Mouse (Mus musculus) neural tube, embryonic 15.5 days (tissue): ENCODE data around the gene Trat1. TPM values are rescaled to one million over a fixed set of nuclear protein-coding genes. Genes with fewer than 3 reads are reported as not detected.

ENCODE experiments used
- ATAC-seq: fragments of 200-750 bp; cut with Nextera tagmentation; 2 replicates; pipeline ENCODE4 v1.8.0; 2017; ENCODE audit warnings: mild to moderate bottlenecking, moderate TSS enrichment, moderate library complexity; ENCODE audit not compliant: low FRiP score
- H3K27ac ChIP-seq: fragments of 300-500 bp; sonication (generic); replicated peaks from 2 replicates; pipeline ENCODE4 v1.5.1; 2015; ENCODE audit warnings: mild to moderate bottlenecking, inconsistent platforms
- H3K27me3 ChIP-seq: fragments of 300-500 bp; sonication (generic); replicated peaks from 2 replicates; pipeline ENCODE4 v1.6.1; 2015; ENCODE audit warnings: inconsistent platforms
- H3K36me3 ChIP-seq: fragments of 300-500 bp; sonication (generic); 2 replicates; pipeline ENCODE4 v1.6.1; 2015; ENCODE audit warnings: inconsistent platforms
- H3K4me1 ChIP-seq: fragments of 300-500 bp; sonication (generic); 2 replicates; pipeline ENCODE4 v1.6.1; 2015; ENCODE audit warnings: inconsistent platforms
- H3K4me2 ChIP-seq: fragments of 300-500 bp; sonication (generic); 2 replicates; pipeline ENCODE4 v1.6.1; 2015; ENCODE audit warnings: inconsistent platforms, mild to moderate bottlenecking, moderate library complexity
- H3K4me3 ChIP-seq: fragments of 300-500 bp; sonication (generic); replicated peaks from 2 replicates; pipeline ENCODE4 v1.5.1; 2015; ENCODE audit warnings: mild to moderate bottlenecking, inconsistent platforms
- H3K9ac ChIP-seq: fragments of 300-500 bp; sonication (generic); replicated peaks from 2 replicates; pipeline ENCODE4 v1.6.1; 2015; ENCODE audit warnings: mild to moderate bottlenecking, inconsistent platforms
- H3K9me3 ChIP-seq: fragments of 300-500 bp; sonication (generic); replicated peaks from 2 replicates; pipeline ENCODE4 v1.6.1; 2016; ENCODE audit warnings: inconsistent platforms
- WGBS: fragments of 180-500 bp; shearing (Covaris S2); methylation state at CpG from one replicate; pipeline ENCODE4 v1.1.7; 2015; ENCODE audit warnings: mixed read lengths; 5-methylcytosine and 5-hydroxymethylcytosine counted together
- polyA plus RNA-seq: library from polyadenylated mRNA; unstranded; fragments of >200 nt; fragmentation: Nextera tagmentation; extraction: Ambion mirVana; gene quantifications from 2 replicates; pipeline ENCODE4 v1.2.1, GENCODE M21; 2015

Gene Trat1
- polyA plus RNA-seq, 1 experiment from 2014 or later, result 0.26 TPM

- no peak overlapping the region for H3K4me3 ChIP-seq
- no peak overlapping the region for H3K27ac ChIP-seq
- no peak overlapping the region for H3K4me2 ChIP-seq
- no peaks in the 10 kb centered on the region for H3K9me3 ChIP-seq
- ATAC-seq, result no peak
- no peak overlapping the region for H3K9ac ChIP-seq
- no peaks in the 10 kb centered on the region for H3K36me3 ChIP-seq
- no peaks in the 10 kb centered on the region for H3K4me1 ChIP-seq
- H3K27me3 ChIP-seq, result no peaks in the 10 kb centered on the region
These were observed 55.5 kb downstream of the Trat1 start for GRCm38 (mm10) chr16:48716343-48716742.

GRCm38 (mm10) chr16:48701896-48702295 lies 69.9 kb downstream of the Trat1 start:
- Histone ChIP-seq H3K9me3 (no peaks in the 10 kb centered on the region), H3K4me1 (no peaks in the 10 kb centered on the region), H3K4me2 (no peak overlapping the region), H3K9ac (no peak overlapping the region), H3K36me3 (no peaks in the 10 kb centered on the region), H3K27me3 (no peaks in the 10 kb centered on the region), H3K27ac (no peak overlapping the region), H3K4me3 (no peak overlapping the region)
- no peak for ATAC-seq
- WGBS, result 90% methylated on average over 3 of the region's 3 CpGs

Other genes with a start within 250 kb of the Trat1 start
- not detected in 2 replicates for gene Retnlb, start 44.8 kb upstream of the Trat1 start, polyA plus RNA-seq
- gene Retnla, start 70.5 kb upstream of the Trat1 start, polyA plus RNA-seq, result not detected in 2 replicates
- 0.37 and 1.2 TPM in 2 replicates for gene Retnlg, start 100.6 kb upstream of the Trat1 start, polyA plus RNA-seq
- 52.1 and 57.5 TPM in 2 replicates for gene Dzip3, start 222.1 kb upstream of the Trat1 start, polyA plus RNA-seq
- 4.3 and 9.0 TPM in 2 replicates for gene Cip2a, start 222.2 kb upstream of the Trat1 start, polyA plus RNA-seq